Mouse (Mus musculus): Measurements from ENCODE around the gene Zbtb34. TPM values are rescaled to one million over a fixed set of nuclear protein-coding genes. Genes with fewer than 3 reads are reported as not detected.

Zbtb34 gene
- 7.5 and 8.2 TPM in 2 replicates for polyA plus RNA-seq (2015; fragmentation: Nextera tagmentation; extraction: Ambion mirVana)

- Histone ChIP-seq H3K9ac (ENCODE audit: low read length) (peak within 1 kb of the TSS; percentile 98), H3K27me3 (ENCODE audit: control insufficient read depth, insufficient read depth, low read length) (no peaks in the 10 kb centered on the region), H3K36me3 (ENCODE audit: control insufficient read depth, insufficient read depth, low read length) (no peaks in the 10 kb centered on the region), H3K27ac (ENCODE audit: low read length) (peak within 1 kb of the TSS; percentile 92), H3K9me3 (replicated peaks; ENCODE audit: control insufficient read depth, low read length) (no peaks in the 10 kb centered on the region), H3K4me2 (ENCODE audit: low read depth, low read length) (peak within 1 kb of the TSS; percentile 89), H3K4me3 (replicated peaks; ENCODE audit: low read length) (peak within 1 kb of the TSS; percentile 98), H3K4me1 (ENCODE audit: control insufficient read depth, insufficient read depth, low read length) (peaks cover 23% of the 10 kb centered on the region)
- ATAC-seq (ENCODE audit: insufficient read depth, low FRiP score), result peak; percentile 78
- WGBS, result under 1% methylated on average over 81 of the region's 102 CpGs
These were observed at the start of gene Zbtb34 for GRCm38 (mm10) chr2:33430771-33431699. Gene Zbtb34 (minus strand): TSS chr2:33431324.

- Histone ChIP-seq H3K36me3 (ENCODE audit: control insufficient read depth, insufficient read depth, low read length) (no peaks in the 10 kb centered on the region), H3K9me3 (replicated peaks; ENCODE audit: control insufficient read depth, low read length) (no peaks in the 10 kb centered on the region), H3K27me3 (ENCODE audit: control insufficient read depth, insufficient read depth, low read length) (no peaks in the 10 kb centered on the region), H3K9ac (ENCODE audit: low read length) (no peak overlapping the region), H3K27ac (ENCODE audit: low read length) (no peak overlapping the region), H3K4me3 (replicated peaks; ENCODE audit: low read length) (no peak overlapping the region), H3K4me1 (ENCODE audit: control insufficient read depth, insufficient read depth, low read length) (no peaks in the 10 kb centered on the region), H3K4me2 (ENCODE audit: low read depth, low read length) (no peak overlapping the region)
- 88% methylated on average over 10 of the region's 10 CpGs for whole genome bisulfite sequencing
- ATAC-seq (ENCODE audit: insufficient read depth, low FRiP score), result no peak
These were observed 47.0 kb upstream of the Zbtb34 start for GRCm38 (mm10) chr2:33477961-33478755.

GRCm38 (mm10) chr2:33475961-33476360, 44.8 kb upstream of the Zbtb34 start:
- H3K27ac ChIP-seq (ENCODE audit: low read length), result no peak overlapping the region
- H3K9ac ChIP-seq (ENCODE audit: low read length), result no peak overlapping the region
- no peak overlapping the region for H3K4me3 ChIP-seq (replicated peaks; ENCODE audit: low read length)
- ATAC-seq (ENCODE audit: insufficient read depth, low FRiP score), result no peak
- no peaks in the 10 kb centered on the region for H3K36me3 ChIP-seq (ENCODE audit: control insufficient read depth, insufficient read depth, low read length)
- H3K9me3 ChIP-seq (replicated peaks; ENCODE audit: control insufficient read depth, low read length), result no peaks in the 10 kb centered on the region
- H3K4me2 ChIP-seq (ENCODE audit: low read depth, low read length), result no peak overlapping the region
- H3K4me1 ChIP-seq (ENCODE audit: control insufficient read depth, insufficient read depth, low read length), result no peaks in the 10 kb centered on the region
- no peaks in the 10 kb centered on the region for H3K27me3 ChIP-seq (ENCODE audit: control insufficient read depth, insufficient read depth, low read length)

GRCm38 (mm10) chr2:33468466-33469097, 37.5 kb upstream of the Zbtb34 start, which contains the start of gene Zbtb43:
Gene Zbtb43 (minus strand): TSS chr2:33468559.
- ATAC-seq (ENCODE audit: insufficient read depth, low FRiP score), result peak; percentile 94
- WGBS, result 5% methylated on average over 36 of the region's 36 CpGs

DNA sequence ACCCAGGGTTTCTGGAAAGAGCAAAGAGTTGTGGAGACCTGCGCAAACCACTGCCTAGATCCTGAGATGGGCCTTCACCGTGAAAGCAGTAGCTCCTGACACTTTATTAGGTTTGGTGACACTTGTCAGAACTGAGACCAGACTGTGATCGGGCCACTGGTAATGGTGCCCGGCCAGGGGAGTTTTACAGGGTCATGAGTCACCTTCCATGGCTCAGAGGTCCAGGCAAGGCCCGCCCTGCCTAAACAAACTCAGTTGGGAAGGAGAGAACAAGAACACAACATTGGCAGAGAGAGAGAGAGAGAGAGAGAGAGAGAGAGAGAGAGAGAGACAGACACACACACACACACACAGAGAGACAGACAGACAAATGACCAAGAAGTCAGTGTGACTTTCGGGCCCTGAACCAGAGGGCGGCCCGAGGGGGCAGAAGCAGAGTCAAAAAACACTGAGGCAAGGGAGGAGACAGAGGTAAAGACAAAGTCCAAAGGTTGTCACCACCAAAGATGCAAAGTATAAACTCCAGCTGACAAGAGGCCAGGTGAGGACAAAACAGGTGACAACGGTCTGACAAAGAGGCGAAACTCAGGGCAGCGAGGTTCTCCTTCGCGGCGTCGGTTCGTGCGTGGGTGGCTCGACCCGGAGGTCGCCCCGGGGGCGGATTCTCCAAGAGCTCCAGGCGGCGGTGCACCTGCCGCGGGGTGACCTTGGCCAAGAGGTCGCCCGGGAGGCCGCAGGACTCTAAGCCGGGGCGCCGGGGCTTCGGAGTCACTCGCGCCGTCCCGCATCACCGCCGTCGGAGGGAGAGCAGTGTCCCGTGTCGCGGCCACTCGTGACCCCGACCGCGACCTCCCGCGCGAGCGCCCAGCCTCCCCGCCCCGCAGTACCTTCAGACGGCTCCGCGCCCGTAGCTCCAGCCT, 36.7 kb upstream of the Zbtb34 start:
- 4% methylated on average over 57 of the region's 57 CpGs for WGBS
- ATAC-seq (ENCODE audit: insufficient read depth, low FRiP score), result peak; percentile 46

More at GRCm38 (mm10) chr2:33468466-33469097, 37.5 kb upstream of the Zbtb34 start, which contains the start of gene Zbtb43:
- peak within 1 kb of the TSS; percentile 84 for H3K27ac ChIP-seq (ENCODE audit: low read length)
- H3K9ac ChIP-seq (ENCODE audit: low read length), result peak within 1 kb of the TSS; percentile 93
- peak within 1 kb of the TSS; percentile 95 for H3K4me3 ChIP-seq (replicated peaks; ENCODE audit: low read length)
- H3K4me1 ChIP-seq (ENCODE audit: control insufficient read depth, insufficient read depth, low read length), result peaks cover 20% of the 10 kb centered on the region
- no peaks in the 10 kb centered on the region for H3K27me3 ChIP-seq (ENCODE audit: control insufficient read depth, insufficient read depth, low read length)
- H3K36me3 ChIP-seq (ENCODE audit: control insufficient read depth, insufficient read depth, low read length), result no peaks in the 10 kb centered on the region
- H3K9me3 ChIP-seq (replicated peaks; ENCODE audit: control insufficient read depth, low read length), result no peaks in the 10 kb centered on the region
- H3K4me2 ChIP-seq (ENCODE audit: low read depth, low read length), result peak within 1 kb of the TSS; percentile 81

DNA sequence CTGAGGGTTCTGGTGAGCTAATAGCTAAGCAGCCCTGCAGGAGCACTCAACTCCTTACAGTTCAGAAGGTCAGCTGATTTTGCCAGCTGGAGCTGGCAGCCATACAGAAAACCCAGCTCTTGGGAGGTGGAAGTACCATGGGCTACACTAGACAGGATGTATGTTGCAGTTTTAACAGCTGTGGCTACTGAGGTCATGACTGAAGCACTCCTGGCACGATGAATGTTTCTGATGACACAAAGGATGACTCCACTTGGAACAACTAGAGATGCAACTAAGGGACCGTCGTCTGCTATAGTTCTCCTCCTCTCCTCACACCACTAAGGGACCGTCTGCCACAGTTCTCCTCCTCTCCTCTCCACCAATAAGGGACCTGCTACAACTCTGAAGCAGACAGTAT, 34.8 kb upstream of the Zbtb34 start:
- Histone ChIP-seq H3K4me1 (ENCODE audit: control insufficient read depth, insufficient read depth, low read length) (peaks cover 20% of the 10 kb centered on the region), H3K4me2 (ENCODE audit: low read depth, low read length) (no peak overlapping the region), H3K9me3 (replicated peaks; ENCODE audit: control insufficient read depth, low read length) (no peaks in the 10 kb centered on the region), H3K4me3 (replicated peaks; ENCODE audit: low read length) (no peak overlapping the region), H3K36me3 (ENCODE audit: control insufficient read depth, insufficient read depth, low read length) (no peaks in the 10 kb centered on the region), H3K27me3 (ENCODE audit: control insufficient read depth, insufficient read depth, low read length) (no peaks in the 10 kb centered on the region), H3K9ac (ENCODE audit: low read length) (no peak overlapping the region), H3K27ac (ENCODE audit: low read length) (no peak overlapping the region)
- no peak for ATAC-seq (ENCODE audit: insufficient read depth, low FRiP score)
- 54% methylated on average over 4 of the region's 4 CpGs for WGBS

More for the DNA sequence above, 36.7 kb upstream of the Zbtb34 start:
- Histone ChIP-seq H3K9ac (ENCODE audit: low read length) (peak overlapping the region; percentile 93), H3K4me1 (ENCODE audit: control insufficient read depth, insufficient read depth, low read length) (peaks cover 20% of the 10 kb centered on the region), H3K9me3 (replicated peaks; ENCODE audit: control insufficient read depth, low read length) (no peaks in the 10 kb centered on the region), H3K27me3 (ENCODE audit: control insufficient read depth, insufficient read depth, low read length) (no peaks in the 10 kb centered on the region), H3K4me3 (replicated peaks; ENCODE audit: low read length) (peak overlapping the region; percentile 95), H3K27ac (ENCODE audit: low read length) (peak overlapping the region; percentile 84), H3K4me2 (ENCODE audit: low read depth, low read length) (peak overlapping the region; percentile 81), H3K36me3 (ENCODE audit: control insufficient read depth, insufficient read depth, low read length) (no peaks in the 10 kb centered on the region)

GRCm38 (mm10) chr2:33465215-33465614, 34.1 kb upstream of the Zbtb34 start:
- ATAC-seq (ENCODE audit: insufficient read depth, low FRiP score), result no peak
- no peaks in the 10 kb centered on the region for H3K36me3 ChIP-seq (ENCODE audit: control insufficient read depth, insufficient read depth, low read length)
- H3K4me2 ChIP-seq (ENCODE audit: low read depth, low read length), result no peak overlapping the region
- H3K27me3 ChIP-seq (ENCODE audit: control insufficient read depth, insufficient read depth, low read length), result no peaks in the 10 kb centered on the region
- no peak overlapping the region for H3K27ac ChIP-seq (ENCODE audit: low read length)
- H3K4me3 ChIP-seq (replicated peaks; ENCODE audit: low read length), result no peak overlapping the region
- 77% methylated on average over 5 of the region's 5 CpGs for WGBS
- H3K4me1 ChIP-seq (ENCODE audit: control insufficient read depth, insufficient read depth, low read length), result peaks cover 20% of the 10 kb centered on the region
- no peak overlapping the region for H3K9ac ChIP-seq (ENCODE audit: low read length)
- H3K9me3 ChIP-seq (replicated peaks; ENCODE audit: control insufficient read depth, low read length), result no peaks in the 10 kb centered on the region

- Histone ChIP-seq H3K4me2 (ENCODE audit: low read depth, low read length) (no peak overlapping the region), H3K9ac (ENCODE audit: low read length) (no peak overlapping the region), H3K27ac (ENCODE audit: low read length) (no peak overlapping the region), H3K4me3 (replicated peaks; ENCODE audit: low read length) (no peak overlapping the region), H3K9me3 (replicated peaks; ENCODE audit: control insufficient read depth, low read length) (no peaks in the 10 kb centered on the region), H3K36me3 (ENCODE audit: control insufficient read depth, insufficient read depth, low read length) (no peaks in the 10 kb centered on the region), H3K27me3 (ENCODE audit: control insufficient read depth, insufficient read depth, low read length) (no peaks in the 10 kb centered on the region), H3K4me1 (ENCODE audit: control insufficient read depth, insufficient read depth, low read length) (peaks cover 13% of the 10 kb centered on the region)
- ATAC-seq (ENCODE audit: insufficient read depth, low FRiP score), result no peak
- 86% methylated on average over 7 of the region's 7 CpGs for WGBS
These were observed 30.9 kb upstream of the Zbtb34 start for GRCm38 (mm10) chr2:33462066-33462465.
